Mouse (Mus musculus) neural tube, embryonic 13.5 days (tissue): ENCODE data around the gene Mid1. TPM values are rescaled to one million over a fixed set of nuclear protein-coding genes. Genes with fewer than 3 reads are reported as not detected.
"Not testable (repeated sequence)": the region's sequence is repeated elsewhere in the genome, so short reads cannot be mapped to it uniquely, and the experiment has no call there.

ENCODE experiments used
- ATAC-seq: fragments of 200-750 bp; cut with Nextera tagmentation; 2 replicates; pipeline ENCODE4 v1.8.0; 2017; ENCODE audit warnings: low read depth, mild to moderate bottlenecking, moderate TSS enrichment, moderate library complexity
- H3K27ac ChIP-seq: fragments of 300-500 bp; sonication (generic); replicated peaks from 2 replicates; pipeline ENCODE4 v1.5.1; 2015; ENCODE audit warnings: moderate library complexity, mild to moderate bottlenecking, inconsistent platforms
- H3K27me3 ChIP-seq: fragments of 300-500 bp; sonication (generic); 2 replicates; pipeline ENCODE4 v1.6.1; 2015; ENCODE audit warnings: mild to moderate bottlenecking, inconsistent platforms
- H3K36me3 ChIP-seq: fragments of 300-500 bp; sonication (generic); 2 replicates; pipeline ENCODE4 v1.6.1; 2015; ENCODE audit warnings: mild to moderate bottlenecking, inconsistent platforms
- H3K4me1 ChIP-seq: fragments of 300-500 bp; sonication (generic); replicated peaks from 2 replicates; pipeline ENCODE4 v1.6.1; 2015; ENCODE audit warnings: inconsistent platforms
- H3K4me2 ChIP-seq: fragments of 300-500 bp; sonication (generic); 2 replicates; pipeline ENCODE4 v1.6.1; 2015; ENCODE audit warnings: inconsistent platforms, mild to moderate bottlenecking, moderate library complexity
- H3K4me3 ChIP-seq: fragments of 300-500 bp; sonication (generic); 2 replicates; pipeline ENCODE4 v1.5.1; 2015; ENCODE audit warnings: mild to moderate bottlenecking, inconsistent platforms
- H3K9ac ChIP-seq: fragments of 300-500 bp; sonication (generic); 2 replicates; pipeline ENCODE4 v1.6.1; 2015; ENCODE audit warnings: moderate library complexity, mild to moderate bottlenecking, inconsistent platforms
- H3K9me3 ChIP-seq: fragments of 300-500 bp; sonication (generic); 2 replicates; pipeline ENCODE4 v1.6.1; 2016; ENCODE audit warnings: inconsistent platforms
- WGBS: fragments of 180-500 bp; shearing (Covaris S2); methylation state at CpG from one replicate; pipeline ENCODE4 v1.1.7; 2015; 5-methylcytosine and 5-hydroxymethylcytosine counted together
- polyA plus RNA-seq: library from polyadenylated mRNA; unstranded; fragments of >200 nt; fragmentation: Nextera tagmentation; extraction: Ambion mirVana; gene quantifications from 2 replicates; pipeline ENCODE4 v1.2.1, GENCODE M21; 2015

Gene Mid1
- polyA plus RNA-seq, 1 experiment from 2014 or later = 5.2 TPM

DNA sequence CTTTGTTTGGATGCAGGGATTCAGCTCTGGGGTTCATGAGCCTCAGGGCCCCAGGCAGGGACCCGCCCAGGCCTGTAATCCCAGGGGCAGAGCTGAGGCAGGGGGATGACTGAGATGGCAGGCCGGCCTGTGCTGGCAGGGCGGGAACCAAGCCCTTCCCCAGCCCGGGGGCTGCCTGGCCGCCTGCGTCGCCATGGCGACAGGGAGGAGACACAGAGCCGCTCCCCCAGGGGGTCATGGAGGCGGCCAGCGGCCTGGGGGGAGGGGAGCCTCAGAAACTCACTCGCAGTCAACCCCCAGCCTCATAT is 316.3 kb downstream of the Mid1 start:
- not testable (repeated sequence) for H3K27ac ChIP-seq, H3K9ac ChIP-seq, H3K36me3 ChIP-seq, H3K9me3 ChIP-seq, ATAC-seq, H3K4me2 ChIP-seq, H3K4me3 ChIP-seq, H3K27me3 ChIP-seq, H3K4me1 ChIP-seq
- WGBS = 20% methylated on average over 1 of the region's 12 CpGs

DNA sequence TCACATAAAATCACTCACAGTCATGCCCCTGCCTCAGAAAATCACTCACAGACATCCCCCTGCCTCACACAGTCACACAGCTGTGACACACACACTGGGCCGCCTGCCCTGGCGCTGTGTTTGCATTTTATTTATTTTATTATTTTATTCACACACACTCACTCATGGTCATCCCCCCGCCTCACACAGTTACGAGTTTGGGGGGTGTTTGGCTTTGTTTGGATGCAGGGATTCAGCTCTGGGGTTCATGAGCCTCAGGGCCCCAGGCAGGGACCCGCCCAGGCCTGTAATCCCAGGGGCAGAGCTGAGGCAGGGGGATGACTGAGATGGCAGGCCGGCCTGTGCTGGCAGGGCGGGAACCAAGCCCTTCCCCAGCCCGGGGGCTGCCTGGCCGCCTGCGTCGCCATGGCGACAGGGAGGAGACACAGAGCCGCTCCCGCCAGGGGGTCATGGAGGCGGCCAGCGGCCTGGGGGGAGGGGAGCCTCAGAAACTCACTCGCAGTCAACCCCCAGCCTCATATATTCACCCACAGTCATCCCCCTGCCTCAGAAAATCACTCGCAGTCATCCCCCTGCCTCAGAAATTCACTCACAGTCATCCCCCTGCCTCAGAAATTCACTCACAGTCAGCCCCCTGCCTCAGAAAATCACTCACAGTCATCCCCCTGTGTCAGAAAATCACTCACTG is 317.7 kb downstream of the Mid1 start:
- WGBS = 40% methylated on average over 11 of the region's 18 CpGs
- not testable (repeated sequence) for H3K27ac ChIP-seq, H3K9ac ChIP-seq, H3K36me3 ChIP-seq, H3K4me2 ChIP-seq, H3K9me3 ChIP-seq, H3K4me3 ChIP-seq, H3K4me1 ChIP-seq, H3K27me3 ChIP-seq, ATAC-seq

DNA sequence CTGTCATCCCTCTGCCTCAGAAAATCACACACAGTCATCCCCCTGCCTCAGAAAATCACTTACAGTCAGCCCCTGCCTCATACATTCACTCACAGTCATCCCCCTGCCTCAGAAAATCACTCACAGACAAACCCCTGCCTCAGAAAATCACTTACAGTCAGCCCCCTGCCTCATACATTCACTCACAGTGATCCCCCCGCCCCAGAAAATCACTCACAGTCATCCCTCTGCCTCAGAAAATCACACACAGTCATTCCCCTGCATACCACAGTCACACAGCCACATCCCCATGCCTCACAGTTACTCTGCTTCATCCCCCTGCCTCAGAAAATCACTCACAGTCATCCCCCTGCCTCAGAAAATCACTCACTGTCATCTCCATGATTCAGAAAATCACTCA is 318.5 kb downstream of the Mid1 start:
- WGBS = 25% methylated on average over 1 of the region's 1 CpGs
- peaks cover 19% of the 10 kb centered on the region for H3K9me3 ChIP-seq
- not testable (repeated sequence) for H3K4me1 ChIP-seq, H3K27me3 ChIP-seq, ATAC-seq, H3K9ac ChIP-seq, H3K4me2 ChIP-seq, H3K4me3 ChIP-seq, H3K27ac ChIP-seq, H3K36me3 ChIP-seq

DNA sequence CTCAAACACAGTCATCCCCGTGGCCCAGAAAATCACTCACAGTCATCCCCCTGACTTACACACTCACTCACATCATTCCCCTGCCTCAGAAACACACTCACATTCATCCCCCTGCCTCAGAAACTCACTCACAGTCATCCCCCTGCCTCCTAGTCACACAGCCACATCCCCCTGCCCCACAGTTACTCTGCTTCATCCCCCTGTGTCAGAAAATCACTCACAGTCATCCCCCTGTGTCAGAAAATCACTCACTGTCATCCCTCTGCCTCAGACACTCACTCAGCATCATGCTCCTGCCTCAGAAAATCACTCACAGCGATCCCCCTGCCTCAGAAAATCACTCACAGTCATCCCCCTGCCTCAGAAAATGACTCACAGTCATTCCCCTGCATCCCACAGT is 319.2 kb downstream of the Mid1 start:
- not testable (repeated sequence) for H3K36me3 ChIP-seq, H3K4me2 ChIP-seq, H3K9ac ChIP-seq, H3K4me3 ChIP-seq, H3K27me3 ChIP-seq, ATAC-seq, H3K4me1 ChIP-seq
- peaks cover 23% of the 10 kb centered on the region for H3K9me3 ChIP-seq
- 41% methylated on average over 2 of the region's 2 CpGs for WGBS
- H3K27ac ChIP-seq = 0 out of 2 replicates have a peak overlapping the region, but pooled peaks have one; percentile 0

DNA sequence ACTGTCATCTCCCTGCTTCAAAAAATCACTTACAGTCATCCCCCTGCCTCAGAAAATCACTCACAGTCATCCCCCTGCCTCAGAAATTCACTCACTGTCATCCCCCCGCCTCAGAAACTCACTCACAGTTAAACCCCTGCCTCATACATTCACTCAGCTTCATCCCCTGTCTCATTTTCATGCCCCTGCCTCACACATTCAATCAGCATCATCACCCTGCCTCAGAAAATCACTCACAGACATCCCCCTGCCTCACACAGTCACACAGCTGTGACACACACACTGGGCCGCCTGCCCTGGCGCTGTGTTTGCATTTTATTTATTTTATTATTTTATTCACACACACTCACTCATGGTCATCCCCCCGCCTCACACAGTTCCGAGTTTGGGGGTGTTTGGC is 319.8 kb downstream of the Mid1 start:
- not testable (repeated sequence) for H3K4me1 ChIP-seq, H3K27ac ChIP-seq, H3K4me3 ChIP-seq, H3K4me2 ChIP-seq, ATAC-seq, H3K27me3 ChIP-seq, H3K9ac ChIP-seq, H3K36me3 ChIP-seq
- 29% methylated on average over 5 of the region's 5 CpGs for WGBS
- H3K9me3 ChIP-seq = peaks cover 28% of the 10 kb centered on the region

DNA sequence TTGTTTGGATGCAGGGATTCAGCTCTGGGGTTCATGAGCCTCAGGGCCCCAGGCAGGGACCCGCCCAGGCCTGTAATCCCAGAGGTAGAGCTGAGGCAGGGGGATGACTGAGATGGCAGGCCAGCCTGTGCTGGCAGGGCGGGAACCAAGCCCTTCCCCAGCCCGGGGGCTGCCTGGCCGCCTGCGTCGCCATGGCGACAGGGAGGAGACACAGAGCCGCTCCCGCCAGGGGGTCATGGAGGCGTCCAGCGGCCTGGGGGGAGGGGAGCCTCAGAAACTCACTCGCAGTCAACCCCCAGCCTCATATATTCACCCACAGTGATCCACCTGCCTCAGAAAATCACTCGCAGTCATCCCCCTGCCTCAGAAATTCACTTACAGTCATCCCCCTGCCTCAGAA is 320.2 kb downstream of the Mid1 start:
- not testable (repeated sequence) for H3K4me2 ChIP-seq, H3K4me3 ChIP-seq, H3K9ac ChIP-seq, H3K27me3 ChIP-seq, ATAC-seq, H3K27ac ChIP-seq, H3K36me3 ChIP-seq, H3K4me1 ChIP-seq
- peaks cover 30% of the 10 kb centered on the region for H3K9me3 ChIP-seq
- 18% methylated on average over 13 of the region's 13 CpGs for WGBS

DNA sequence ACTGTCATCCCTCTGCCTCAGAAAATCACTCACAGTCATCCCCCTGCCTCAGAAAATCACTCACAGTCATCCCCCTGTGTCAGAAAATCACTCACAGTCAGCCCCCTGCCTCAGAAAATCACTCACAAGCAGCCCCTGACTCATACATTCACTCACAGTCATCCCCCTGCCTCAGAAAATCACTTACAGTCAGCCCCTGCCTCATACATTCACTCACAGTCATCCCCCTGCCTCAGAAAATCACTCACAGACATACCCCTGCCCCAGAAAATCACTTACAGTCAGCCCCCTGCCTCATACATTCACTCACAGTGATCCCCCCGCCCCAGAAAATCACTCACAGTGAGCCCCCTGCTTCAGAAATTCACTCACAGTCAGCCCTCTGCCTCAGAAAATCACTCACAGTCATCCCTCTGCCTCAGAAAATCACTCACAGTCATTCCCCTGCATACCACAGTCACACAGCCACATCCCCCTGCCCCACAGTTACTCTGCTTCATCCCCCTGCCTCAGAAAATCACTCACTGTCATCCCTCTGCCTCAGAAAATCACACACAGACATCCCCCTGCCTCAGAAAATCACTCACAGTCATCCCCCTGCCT is 320.8 kb downstream of the Mid1 start:
- H3K4me3 ChIP-seq, H3K9ac ChIP-seq, H3K27ac ChIP-seq, ATAC-seq, H3K27me3 ChIP-seq, H3K4me2 ChIP-seq, H3K4me1 ChIP-seq: not testable (repeated sequence)
- Histone ChIP-seq H3K9me3 (peaks cover 31% of the 10 kb centered on the region), H3K36me3 (peaks cover 10% of the 10 kb centered on the region)
- 40% methylated on average over 1 of the region's 1 CpGs for WGBS

DNA sequence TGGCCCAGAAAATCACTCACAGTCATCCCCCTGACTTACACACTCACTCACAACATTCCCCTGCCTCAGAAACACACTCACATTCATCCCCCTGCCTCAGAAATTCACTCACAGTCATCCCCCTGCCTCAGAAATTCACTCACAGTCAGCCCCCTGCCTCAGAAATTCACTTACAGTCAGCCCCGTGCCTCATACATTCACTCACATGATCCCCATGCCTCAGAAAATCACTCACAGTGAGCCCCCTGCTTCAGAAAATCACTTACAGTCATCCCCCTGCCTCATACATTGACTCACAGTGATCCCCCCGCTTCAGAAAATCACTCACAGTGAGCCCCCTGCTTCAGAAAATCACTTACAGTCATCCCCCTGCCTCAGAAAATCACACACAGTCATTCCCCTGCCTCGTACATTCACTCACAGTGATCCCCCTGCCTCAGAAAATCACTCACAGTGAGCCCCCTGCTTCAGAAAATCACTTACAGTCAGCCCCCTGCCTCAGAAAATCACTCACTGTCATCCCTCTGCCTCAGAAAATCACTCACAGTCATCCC is 321.8 kb downstream of the Mid1 start:
- not testable (repeated sequence) for H3K4me1 ChIP-seq, H3K4me3 ChIP-seq, H3K4me2 ChIP-seq, ATAC-seq, H3K27me3 ChIP-seq, H3K27ac ChIP-seq, H3K9ac ChIP-seq
- Histone ChIP-seq H3K9me3 (peaks cover 34% of the 10 kb centered on the region), H3K36me3 (peaks cover 16% of the 10 kb centered on the region)
- 53% methylated on average over 3 of the region's 3 CpGs for WGBS

DNA sequence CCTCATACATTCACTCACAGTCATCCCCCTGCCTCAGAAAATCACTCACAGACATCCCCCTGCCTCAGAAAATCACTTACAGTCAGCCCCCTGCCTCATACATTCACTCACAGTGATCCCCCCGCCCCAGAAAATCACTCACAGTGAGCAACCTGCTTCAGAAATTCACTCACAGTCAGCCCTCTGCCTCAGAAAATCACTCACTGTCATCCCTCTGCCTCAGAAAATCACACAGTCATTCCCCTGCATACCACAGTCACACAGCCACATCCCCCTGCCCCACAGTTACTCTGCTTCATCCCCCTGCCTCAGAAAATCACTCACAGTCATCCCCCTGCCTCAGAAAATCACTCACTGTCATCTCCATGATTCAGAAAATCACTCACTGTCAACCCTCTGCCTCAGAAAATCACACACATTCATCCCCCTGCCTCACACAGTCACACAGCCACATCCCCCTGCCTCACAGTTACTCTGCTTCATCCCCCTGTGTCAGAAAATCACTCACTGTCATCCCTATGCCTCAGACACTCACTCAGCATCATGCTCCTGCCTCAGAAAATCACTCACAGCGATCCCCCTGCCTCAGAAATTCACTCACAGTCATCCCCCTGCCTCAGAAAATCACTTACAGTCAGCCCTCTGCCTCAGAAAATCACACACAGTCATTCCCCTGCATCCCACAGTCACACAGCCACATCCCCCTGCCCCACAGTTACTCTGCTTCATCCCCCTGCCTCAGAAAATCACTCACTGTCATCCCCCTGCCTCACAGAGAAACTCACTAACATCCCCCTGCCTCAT is 322.6 kb downstream of the Mid1 start:
- H3K4me3 ChIP-seq, ATAC-seq, H3K27ac ChIP-seq, H3K27me3 ChIP-seq, H3K9ac ChIP-seq, H3K4me1 ChIP-seq, H3K4me2 ChIP-seq: not testable (repeated sequence)
- Histone ChIP-seq H3K9me3 (peaks cover 34% of the 10 kb centered on the region), H3K36me3 (peaks cover 16% of the 10 kb centered on the region)
- 48% methylated on average over 2 of the region's 2 CpGs for WGBS

DNA sequence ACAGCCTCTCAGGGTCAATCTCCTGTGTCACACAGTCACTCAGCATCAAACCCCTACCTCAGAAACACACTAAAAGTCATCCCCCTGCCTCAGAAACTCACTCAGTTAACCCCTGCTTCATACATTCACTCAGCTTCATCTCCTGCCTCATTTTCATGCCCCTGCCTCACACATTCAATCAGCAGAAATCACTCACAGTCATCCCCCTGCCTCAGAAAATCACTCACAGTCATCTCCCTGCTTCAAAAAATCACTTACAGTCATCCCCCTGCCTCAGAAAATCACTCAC is 323.1 kb downstream of the Mid1 start:
- H3K4me3 ChIP-seq, H3K27me3 ChIP-seq, H3K27ac ChIP-seq, H3K9ac ChIP-seq, H3K4me2 ChIP-seq, H3K4me1 ChIP-seq, ATAC-seq: not testable (repeated sequence)
- peaks cover 16% of the 10 kb centered on the region for H3K36me3 ChIP-seq
- peaks cover 34% of the 10 kb centered on the region for H3K9me3 ChIP-seq

DNA sequence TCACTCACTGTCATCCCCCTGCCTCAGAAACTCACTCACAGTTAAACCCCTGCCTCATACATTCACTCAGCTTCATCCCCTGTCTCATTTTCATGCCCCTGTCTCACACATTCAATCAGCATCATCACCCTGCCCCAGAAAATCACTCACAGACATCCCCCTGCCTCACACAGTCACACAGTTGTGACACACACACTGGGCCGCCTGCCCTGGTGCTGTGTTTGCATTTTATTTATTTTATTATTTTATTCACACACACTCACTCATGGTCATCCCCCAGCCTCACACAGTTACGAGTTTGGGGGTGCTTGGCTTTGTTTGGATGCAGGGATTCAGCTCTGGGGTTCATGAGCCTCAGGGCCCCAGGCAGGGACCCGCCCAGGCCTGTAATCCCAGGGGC is 323.6 kb downstream of the Mid1 start:
- not testable (repeated sequence) for H3K27ac ChIP-seq, ATAC-seq, H3K4me3 ChIP-seq, H3K4me2 ChIP-seq, H3K27me3 ChIP-seq, H3K4me1 ChIP-seq
- H3K9ac ChIP-seq = 0 out of 2 replicates have a peak overlapping the region, but pooled peaks have one; percentile 3
- 40% methylated on average over 3 of the region's 3 CpGs for WGBS
- H3K36me3 ChIP-seq = peaks cover 16% of the 10 kb centered on the region
- H3K9me3 ChIP-seq = peaks cover 34% of the 10 kb centered on the region

DNA sequence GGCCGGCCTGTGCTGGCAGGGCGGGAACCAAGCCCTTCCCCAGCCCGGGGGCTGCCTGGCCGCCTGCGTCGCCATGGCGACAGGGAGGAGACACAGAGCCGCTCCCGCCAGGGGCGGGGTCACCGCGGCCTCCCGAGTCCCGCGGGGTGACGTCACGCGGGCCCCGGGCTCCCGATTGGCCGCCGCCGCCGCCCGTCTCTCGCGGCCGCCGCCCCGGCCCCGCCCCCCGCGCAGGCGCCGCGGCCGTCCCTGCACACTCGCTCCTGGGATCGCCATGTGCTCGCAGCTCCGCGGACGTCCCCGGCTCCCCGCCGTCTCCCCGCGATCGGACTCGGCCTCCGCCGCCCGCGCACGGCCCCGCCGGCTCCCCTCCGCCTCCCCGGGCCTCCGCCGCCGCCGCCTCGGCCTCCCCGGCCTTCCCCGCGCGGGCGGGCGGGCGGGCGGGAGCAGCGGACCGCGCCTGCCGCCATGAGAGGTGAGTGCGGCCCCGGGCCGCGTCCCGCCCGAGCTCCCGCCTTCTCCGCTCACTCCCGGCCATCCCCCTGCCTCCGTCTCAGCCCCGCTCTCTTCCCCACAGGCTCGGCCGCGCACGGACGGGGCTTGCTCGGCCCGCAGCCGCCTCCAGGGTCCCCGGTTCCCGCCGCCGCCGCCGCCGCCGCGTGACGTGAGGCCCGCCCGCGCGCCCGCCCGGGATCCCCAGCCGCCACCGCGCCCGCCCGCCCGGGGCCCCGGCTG is 324.2 kb downstream of the Mid1 start, which contains the start of gene Gm21887:
Gm21887 (plus strand) TSS at position 644 of the 735 bp plus-strand sequence.
- H3K9ac ChIP-seq = peak within 1 kb of the TSS; percentile 78
- H3K36me3 ChIP-seq = peaks cover 16% of the 10 kb centered on the region
- peak; percentile 90 for ATAC-seq
- 72% methylated on average over 116 of the region's 118 CpGs for WGBS
- H3K27ac ChIP-seq = peak within 1 kb of the TSS; percentile 77
- H3K4me1 ChIP-seq, H3K27me3 ChIP-seq: not testable (repeated sequence)
- H3K4me2 ChIP-seq = peak within 1 kb of the TSS; percentile 24; the same call in 1 of the 2 replicates
- peak within 1 kb of the TSS; percentile 50 for H3K4me3 ChIP-seq
- peaks cover 34% of the 10 kb centered on the region for H3K9me3 ChIP-seq
